Mouse (Mus musculus) ES-E14 (cell line): ENCODE results near the gene Pum1.

Source experiments
- CHD2 ChIP-seq: IDR thresholded peaks from 2 replicates; pipeline ENCODE4 v1.6.1; 2014; ENCODE audit warnings: mild to moderate bottlenecking, low read depth, low read length, inconsistent platforms
- HCFC1 ChIP-seq: IDR thresholded peaks from 2 replicates; pipeline ENCODE4 v1.6.1; 2012; ENCODE audit warnings: low read length, inconsistent platforms, borderline replicate concordance; ENCODE audit not compliant: insufficient read depth
- MAFK ChIP-seq: IDR thresholded peaks from 2 replicates; pipeline ENCODE4 v1.6.1; 2014; ENCODE audit warnings: mild to moderate bottlenecking, low read depth, low read length, inconsistent platforms; ENCODE audit not compliant: insufficient read depth
- ZC3H11A ChIP-seq: IDR thresholded peaks from 2 replicates; pipeline ENCODE4 v1.6.1; 2012; ENCODE audit warnings: low read depth, mild to moderate bottlenecking, inconsistent platforms, low read length, borderline replicate concordance
- ZNF384 ChIP-seq: IDR thresholded peaks from 2 replicates; pipeline ENCODE4 v1.6.1; 2012; ENCODE audit warnings: low read depth, low read length, inconsistent platforms

- no peak for TF ChIP-seq HCFC1
- no peak for TF ChIP-seq CHD2
- TF ChIP-seq ZC3H11A: no peak
- TF ChIP-seq MAFK: no peak
- TF ChIP-seq ZNF384: no peak
Measured at GRCm38 (mm10) chr4:130814742-130815330, 151.7 kb downstream of the Pum1 start.
